Mouse (Mus musculus): ENCODE data around the gene Eef2k. TPM values are rescaled to one million over a fixed set of nuclear protein-coding genes. Genes with fewer than 3 reads are reported as not detected.
A peak's percentile ranks its signal among the peaks of the same experiment; 100 is the strongest.

Eef2k gene
- polyA plus RNA-seq, 1 experiment from 2014 or later: 24.0 TPM

DNA sequence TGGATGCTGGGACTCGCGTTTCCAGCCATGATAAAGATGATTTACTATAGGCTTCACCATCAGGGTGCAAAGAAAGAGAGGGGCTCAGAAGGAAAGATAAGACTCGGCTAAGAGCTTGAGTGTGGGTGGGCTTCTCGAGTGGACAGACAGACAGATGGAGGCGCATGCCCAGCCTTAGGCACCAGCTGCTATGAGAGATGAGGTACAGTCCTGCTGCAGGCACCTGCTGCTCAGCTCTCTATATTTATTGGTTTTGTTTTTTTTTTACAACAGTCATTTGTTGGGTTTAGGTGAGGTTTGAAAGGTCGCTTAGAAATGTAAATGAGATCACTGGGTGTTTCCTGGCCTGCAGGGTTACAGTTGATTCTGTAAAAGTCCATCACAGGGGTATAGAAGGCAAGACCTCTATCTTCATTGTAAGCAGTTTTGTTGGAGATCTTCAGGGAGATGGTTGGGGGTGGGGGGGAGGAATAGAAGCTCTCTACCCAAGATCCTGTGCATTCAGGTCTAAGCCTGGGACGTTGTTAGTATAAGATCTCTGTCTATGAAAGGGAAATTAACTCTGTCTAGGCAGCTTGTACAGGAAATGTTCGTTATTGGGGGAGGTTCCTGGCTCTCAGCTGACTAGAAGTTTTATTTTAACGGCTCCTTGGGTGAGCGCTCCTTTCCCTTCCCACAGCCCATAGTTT, 18.3 kb downstream of the Eef2k start:
- Histone ChIP-seq H3K4me1 (peaks cover 55% of the 10 kb centered on the region), H3K36me3 (peaks cover 18% of the 10 kb centered on the region), H3K9me3 (replicated peaks) (no peaks in the 10 kb centered on the region), H3K27ac (replicated peaks) (no peak overlapping the region), H3K27me3 (ENCODE audit: low read depth, poor library complexity, severe bottlenecking) (no peaks in the 10 kb centered on the region), H3K4me3 (no peak overlapping the region)
- WGBS: 59% methylated on average over 10 of the region's 10 CpGs
- DNase-seq (ENCODE audit: low spot score): no peak

DNA sequence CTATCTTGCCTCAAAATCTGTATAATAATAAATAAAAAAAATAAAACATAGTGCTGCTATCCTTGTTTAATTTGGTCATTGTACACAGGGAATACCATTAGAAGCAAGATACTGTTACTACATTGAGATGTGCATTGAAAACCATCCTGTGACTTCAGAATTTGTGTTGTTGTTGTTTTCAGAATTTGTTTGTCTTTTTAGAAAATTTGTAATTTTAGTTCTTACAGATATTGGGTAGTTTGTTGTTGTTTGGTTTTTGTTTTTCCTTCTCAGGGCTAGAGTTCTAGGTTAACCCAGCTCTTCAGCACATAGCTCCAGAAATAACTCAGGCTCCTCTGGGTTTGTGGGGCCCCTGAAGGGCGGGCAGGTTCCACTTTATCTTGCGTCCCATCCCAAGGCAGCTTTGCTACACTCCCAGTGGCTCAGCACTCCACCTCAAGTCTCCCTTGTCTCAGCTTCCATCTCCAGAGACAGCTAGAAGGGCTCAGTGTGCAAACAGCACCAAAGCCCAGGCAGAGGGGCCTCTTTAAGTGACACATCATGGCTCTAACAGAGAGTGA, 18.9 kb downstream of the Eef2k start:
- WGBS: 23% methylated on average over 2 of the region's 2 CpGs
- no peaks in the 10 kb centered on the region for H3K9me3 ChIP-seq (replicated peaks)
- no peak overlapping the region for H3K4me3 ChIP-seq
- H3K36me3 ChIP-seq: peaks cover 18% of the 10 kb centered on the region
- H3K27ac ChIP-seq (replicated peaks): peak overlapping the region; percentile 61
- H3K27me3 ChIP-seq (ENCODE audit: low read depth, poor library complexity, severe bottlenecking): no peaks in the 10 kb centered on the region
- DNase-seq (ENCODE audit: low spot score): no peak
- peaks cover 61% of the 10 kb centered on the region for H3K4me1 ChIP-seq

DNA sequence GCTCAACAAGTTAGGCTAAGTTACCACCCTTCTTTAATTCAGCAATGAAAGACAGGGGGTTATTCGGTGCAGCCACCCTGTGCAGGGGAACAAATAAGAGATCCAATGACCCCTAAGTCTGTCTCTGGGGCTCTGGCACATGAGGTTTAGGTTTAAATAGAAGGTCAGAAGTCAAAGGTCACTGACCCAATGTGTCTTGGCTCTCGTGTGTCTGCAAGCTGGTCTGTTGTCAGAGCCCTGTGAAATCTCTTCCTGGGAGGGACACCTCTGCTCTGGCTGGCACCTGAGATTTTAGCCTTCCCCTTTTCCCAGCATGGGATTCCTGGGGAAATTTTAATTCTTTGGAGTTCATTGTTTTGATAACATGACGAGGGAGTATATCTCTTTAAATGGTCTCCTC, 19.6 kb downstream of the Eef2k start:
- DNase-seq (ENCODE audit: low spot score): peak; percentile 25
- H3K27ac ChIP-seq (replicated peaks): peak overlapping the region; percentile 61
- no peaks in the 10 kb centered on the region for H3K9me3 ChIP-seq (replicated peaks)
- peaks cover 18% of the 10 kb centered on the region for H3K36me3 ChIP-seq
- H3K4me3 ChIP-seq: no peak overlapping the region
- WGBS: 5% methylated on average over 3 of the region's 3 CpGs
- H3K27me3 ChIP-seq (ENCODE audit: low read depth, poor library complexity, severe bottlenecking): no peaks in the 10 kb centered on the region
- H3K4me1 ChIP-seq: peaks cover 66% of the 10 kb centered on the region

DNA sequence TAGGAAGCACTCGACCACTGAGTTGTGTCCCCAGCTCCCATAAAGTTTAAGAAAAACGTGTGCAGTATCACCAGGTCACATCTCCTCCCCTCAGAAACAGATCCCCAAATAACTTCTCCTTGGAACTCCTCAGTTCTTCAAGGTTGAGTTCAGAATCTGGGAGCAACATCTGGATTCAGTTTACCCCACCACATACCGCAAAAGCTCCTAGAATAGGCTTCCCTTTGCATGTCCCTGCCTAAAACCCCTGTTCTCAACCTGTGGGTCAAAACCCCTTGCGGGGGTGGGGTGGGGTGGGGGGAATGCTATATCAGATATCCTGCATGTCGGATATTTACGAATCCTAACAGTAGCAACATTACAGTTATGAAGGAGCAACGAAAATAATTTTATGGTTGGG, 20.0 kb downstream of the Eef2k start:
- Histone ChIP-seq H3K4me3 (no peak overlapping the region), H3K27me3 (ENCODE audit: low read depth, poor library complexity, severe bottlenecking) (no peaks in the 10 kb centered on the region), H3K4me1 (peaks cover 68% of the 10 kb centered on the region), H3K36me3 (peaks cover 18% of the 10 kb centered on the region), H3K27ac (replicated peaks) (peak overlapping the region; percentile 57; the same call in 1 of the 2 replicates), H3K9me3 (replicated peaks) (no peaks in the 10 kb centered on the region)
- 47% methylated on average over 7 of the region's 7 CpGs for WGBS
- DNase-seq (ENCODE audit: low spot score): no peak

DNA sequence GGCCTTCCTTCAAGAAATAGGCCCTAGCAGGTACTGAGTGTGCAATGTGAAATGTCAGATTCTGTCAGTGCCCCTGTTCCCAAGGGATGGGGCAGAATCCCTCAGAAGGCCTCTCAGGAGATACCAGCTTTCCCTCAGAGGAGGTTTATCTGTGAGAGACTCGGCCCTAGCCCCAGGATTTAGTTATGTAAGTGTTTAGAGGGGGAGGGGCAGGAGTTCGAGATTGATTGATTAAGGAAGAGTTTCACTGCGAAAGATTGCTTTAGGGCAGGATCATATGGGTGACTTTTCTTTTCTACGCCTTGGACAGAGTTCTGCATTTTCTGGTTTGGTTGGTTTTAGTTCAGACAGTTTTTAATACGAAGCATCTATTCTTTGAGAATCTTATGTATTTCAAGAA, 20.8 kb downstream of the Eef2k start:
- Histone ChIP-seq H3K36me3 (peaks cover 14% of the 10 kb centered on the region), H3K27ac (replicated peaks) (0 out of 2 replicates have a peak overlapping the region, but pooled peaks have one; percentile 57), H3K9me3 (replicated peaks) (no peaks in the 10 kb centered on the region), H3K4me1 (peaks cover 69% of the 10 kb centered on the region), H3K4me3 (no peak overlapping the region), H3K27me3 (ENCODE audit: low read depth, poor library complexity, severe bottlenecking) (no peaks in the 10 kb centered on the region)
- 53% methylated on average over 5 of the region's 5 CpGs for WGBS
- DNase-seq (ENCODE audit: low spot score): no peak

DNA sequence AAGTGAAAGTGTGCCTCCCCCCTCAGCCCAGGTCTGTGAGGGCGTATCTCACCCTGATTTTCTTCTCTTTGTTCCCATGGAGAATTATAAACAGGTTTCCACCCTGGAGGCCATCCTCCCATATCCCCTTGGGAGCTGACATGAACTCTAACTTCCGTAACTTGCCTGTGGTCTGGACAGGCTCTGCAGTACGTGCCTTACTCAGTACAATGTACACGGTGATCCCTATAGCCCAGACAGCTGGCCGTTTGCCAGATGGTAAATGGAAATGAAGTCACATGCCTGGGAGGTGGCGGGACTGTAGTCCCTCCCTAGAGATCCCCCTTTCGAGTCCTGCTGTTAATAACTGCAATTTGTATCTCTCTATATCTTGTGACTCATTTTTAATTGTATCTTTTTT, 22.5 kb downstream of the Eef2k start:
- Histone ChIP-seq H3K4me1 (peaks cover 69% of the 10 kb centered on the region), H3K27me3 (ENCODE audit: low read depth, poor library complexity, severe bottlenecking) (no peaks in the 10 kb centered on the region), H3K27ac (replicated peaks) (peak overlapping the region; percentile 80; the same call in 1 of the 2 replicates), H3K9me3 (replicated peaks) (no peaks in the 10 kb centered on the region), H3K4me3 (no peak overlapping the region), H3K36me3 (0 out of 2 replicates have a peak, but pooled peaks cover under 1% of the 10 kb centered on the region)
- 42% methylated on average over 7 of the region's 7 CpGs for WGBS
- DNase-seq (ENCODE audit: low spot score): peak; percentile 54

DNA sequence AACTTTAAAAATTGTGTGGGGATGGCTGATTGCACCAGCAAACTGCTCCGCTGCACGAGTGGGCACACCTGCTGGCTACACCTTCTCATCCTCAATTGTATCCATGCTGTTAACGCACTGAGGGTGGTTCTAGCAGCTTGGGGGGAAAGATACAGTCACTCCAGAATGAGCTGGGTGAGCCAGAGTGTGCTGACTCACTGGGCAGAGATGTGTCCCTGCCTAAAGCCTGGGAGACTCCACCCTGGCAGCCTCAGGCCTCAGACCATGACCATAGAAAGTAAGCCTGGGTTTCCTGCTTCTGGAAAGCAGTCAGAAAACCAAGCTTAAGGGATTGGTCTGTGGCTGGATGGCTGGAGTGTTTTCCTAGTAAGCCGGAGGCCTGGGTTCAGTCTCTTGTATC, 23.2 kb downstream of the Eef2k start:
- H3K36me3 ChIP-seq: no peaks in the 10 kb centered on the region
- WGBS: 62% methylated on average over 4 of the region's 4 CpGs
- no peaks in the 10 kb centered on the region for H3K27me3 ChIP-seq (ENCODE audit: low read depth, poor library complexity, severe bottlenecking)
- no peaks in the 10 kb centered on the region for H3K9me3 ChIP-seq (replicated peaks)
- H3K4me1 ChIP-seq: peaks cover 65% of the 10 kb centered on the region
- no peak for DNase-seq (ENCODE audit: low spot score)
- H3K4me3 ChIP-seq: no peak overlapping the region
- peak overlapping the region; percentile 80 for H3K27ac ChIP-seq (replicated peaks)

DNA sequence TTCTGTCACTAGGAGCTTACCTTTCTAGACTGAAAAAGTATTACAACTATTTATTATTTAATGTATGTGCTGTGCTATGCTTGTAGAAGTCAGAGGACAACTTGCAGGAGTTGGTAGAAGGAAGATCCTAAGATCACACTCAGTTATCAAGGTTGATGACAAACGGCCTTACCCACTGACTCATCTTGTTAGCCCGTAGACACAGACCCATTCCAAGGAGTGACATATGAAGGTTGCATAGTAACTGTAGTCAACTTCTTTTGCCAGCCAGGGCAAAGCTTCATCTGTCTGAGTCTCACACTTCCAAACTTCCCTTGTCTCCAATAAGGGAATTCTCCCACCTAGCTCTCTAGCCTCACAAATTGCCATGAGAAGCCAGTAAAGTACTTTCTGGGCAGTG, 24.1 kb downstream of the Eef2k start:
- Histone ChIP-seq H3K4me3 (no peak overlapping the region), H3K4me1 (peaks cover 56% of the 10 kb centered on the region), H3K36me3 (no peaks in the 10 kb centered on the region), H3K9me3 (replicated peaks) (no peaks in the 10 kb centered on the region), H3K27me3 (ENCODE audit: low read depth, poor library complexity, severe bottlenecking) (no peaks in the 10 kb centered on the region), H3K27ac (replicated peaks) (no peak overlapping the region)
- 87% methylated on average over 2 of the region's 2 CpGs for WGBS
- no peak for DNase-seq (ENCODE audit: low spot score)

DNA sequence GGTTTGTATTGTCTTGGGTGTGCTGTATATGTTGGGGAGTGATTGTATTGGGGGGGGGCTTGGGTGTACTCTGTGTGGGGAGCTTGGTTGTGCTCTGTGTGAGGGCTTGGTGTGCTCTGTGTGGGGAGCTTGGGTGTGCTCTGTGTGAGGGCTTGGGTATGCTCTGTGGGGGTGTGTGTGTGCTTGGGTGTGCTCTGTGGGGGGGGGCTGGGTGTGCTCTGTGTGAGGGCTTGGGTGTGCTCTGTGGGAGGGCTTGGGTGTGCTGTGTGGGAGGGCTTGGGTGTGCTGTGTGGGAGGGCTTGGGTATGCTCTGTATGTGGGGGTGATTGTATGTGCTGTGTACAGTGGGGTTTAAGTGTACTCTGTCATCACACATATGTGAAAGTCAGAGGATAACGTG, 25.1 kb downstream of the Eef2k start:
- Histone ChIP-seq H3K4me1 (peaks cover 46% of the 10 kb centered on the region), H3K27ac (replicated peaks) (peak overlapping the region; percentile 34; the same call in 1 of the 2 replicates), H3K4me3 (no peak overlapping the region), H3K9me3 (replicated peaks) (no peaks in the 10 kb centered on the region), H3K27me3 (ENCODE audit: low read depth, poor library complexity, severe bottlenecking) (no peaks in the 10 kb centered on the region), H3K36me3 (no peaks in the 10 kb centered on the region)
- no peak for DNase-seq (ENCODE audit: low spot score)
- WGBS: 77% methylated on average over 1 of the region's 1 CpGs

DNA sequence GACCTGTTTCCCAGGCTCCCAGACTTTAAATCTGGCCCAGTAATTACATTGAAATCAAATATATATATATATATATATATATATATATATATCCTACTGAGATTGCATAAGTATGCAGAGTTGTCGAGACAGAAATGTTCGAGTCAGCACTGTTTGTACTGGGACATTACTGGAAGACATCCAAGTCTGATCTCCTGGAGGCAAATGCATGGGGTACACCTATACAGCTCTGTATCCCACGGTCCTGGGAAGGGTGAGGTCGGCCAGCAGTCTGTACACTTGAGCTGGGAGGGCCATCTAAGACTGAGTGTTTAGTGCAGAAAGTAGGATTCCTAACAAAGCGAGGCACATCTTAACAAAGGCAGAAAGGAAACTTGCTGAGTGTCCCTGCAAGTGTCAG, 27.3 kb downstream of the Eef2k start:
- Histone ChIP-seq H3K36me3 (no peaks in the 10 kb centered on the region), H3K9me3 (replicated peaks) (no peaks in the 10 kb centered on the region), H3K27me3 (ENCODE audit: low read depth, poor library complexity, severe bottlenecking) (no peaks in the 10 kb centered on the region), H3K27ac (replicated peaks) (no peak overlapping the region), H3K4me3 (no peak overlapping the region), H3K4me1 (peaks cover 24% of the 10 kb centered on the region)
- WGBS: 84% methylated on average over 5 of the region's 5 CpGs
- DNase-seq (ENCODE audit: low spot score): no peak

DNA sequence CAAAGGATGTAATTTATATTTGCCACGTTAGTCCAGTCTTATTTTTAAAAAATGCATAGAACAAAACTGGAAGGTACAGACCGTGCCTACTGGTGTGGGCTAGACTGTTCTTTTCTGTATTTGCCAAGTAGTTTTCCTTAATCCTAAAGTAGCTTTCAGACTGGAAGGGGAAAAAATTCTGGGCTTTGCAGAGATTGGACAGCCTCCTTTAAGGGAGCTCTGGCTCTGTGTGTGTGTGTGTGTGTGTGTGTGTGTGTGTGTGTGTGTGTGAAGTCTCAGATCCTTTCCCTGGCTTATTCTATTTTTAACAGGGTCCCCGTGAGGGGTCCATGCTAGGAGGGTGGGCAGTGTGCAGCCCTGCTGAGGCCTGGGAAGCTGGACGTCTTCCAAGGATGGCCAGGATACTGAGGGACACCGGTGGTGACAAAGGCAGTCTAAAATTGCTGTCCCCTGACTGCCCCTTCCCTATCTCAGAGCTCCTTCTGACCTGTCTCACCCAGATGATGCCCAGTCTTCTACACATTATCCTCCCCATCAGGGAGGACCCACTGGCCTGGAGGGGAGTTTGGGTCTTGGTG, 27.9 kb downstream of the Eef2k start:
- DNase-seq (ENCODE audit: low spot score): no peak
- WGBS: 83% methylated on average over 5 of the region's 5 CpGs
- H3K27me3 ChIP-seq (ENCODE audit: low read depth, poor library complexity, severe bottlenecking): no peaks in the 10 kb centered on the region
- H3K4me1 ChIP-seq: peaks cover 18% of the 10 kb centered on the region
- H3K36me3 ChIP-seq: no peaks in the 10 kb centered on the region
- no peak overlapping the region for H3K4me3 ChIP-seq
- H3K9me3 ChIP-seq (replicated peaks): no peaks in the 10 kb centered on the region
- no peak overlapping the region for H3K27ac ChIP-seq (replicated peaks)

DNA sequence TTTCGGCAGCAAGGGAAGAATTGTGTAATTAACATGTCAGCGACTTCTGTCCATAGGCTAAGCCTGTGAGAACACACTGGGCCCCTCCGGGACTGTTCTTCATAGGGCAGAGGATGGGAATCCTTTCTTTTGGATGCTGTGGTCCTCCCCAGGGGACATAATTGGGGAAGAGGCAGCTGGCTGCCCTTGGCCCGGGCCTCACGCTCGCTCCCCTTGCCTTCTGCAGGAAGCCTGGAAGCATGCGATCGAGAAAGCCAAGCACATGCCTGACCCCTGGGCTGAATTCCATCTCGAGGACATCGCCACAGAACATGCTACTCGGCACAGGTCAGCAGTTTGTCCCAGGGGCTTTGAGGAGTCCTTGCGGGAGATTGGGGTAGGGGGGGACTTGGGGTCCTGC, 30.5 kb downstream of the Eef2k start:
- Histone ChIP-seq H3K27ac (replicated peaks) (no peak overlapping the region), H3K36me3 (no peaks in the 10 kb centered on the region), H3K4me1 (no peaks in the 10 kb centered on the region), H3K9me3 (replicated peaks) (no peaks in the 10 kb centered on the region), H3K27me3 (ENCODE audit: low read depth, poor library complexity, severe bottlenecking) (no peaks in the 10 kb centered on the region), H3K4me3 (no peak overlapping the region)
- DNase-seq (ENCODE audit: low spot score): no peak
- WGBS: 84% methylated on average over 12 of the region's 12 CpGs

DNA sequence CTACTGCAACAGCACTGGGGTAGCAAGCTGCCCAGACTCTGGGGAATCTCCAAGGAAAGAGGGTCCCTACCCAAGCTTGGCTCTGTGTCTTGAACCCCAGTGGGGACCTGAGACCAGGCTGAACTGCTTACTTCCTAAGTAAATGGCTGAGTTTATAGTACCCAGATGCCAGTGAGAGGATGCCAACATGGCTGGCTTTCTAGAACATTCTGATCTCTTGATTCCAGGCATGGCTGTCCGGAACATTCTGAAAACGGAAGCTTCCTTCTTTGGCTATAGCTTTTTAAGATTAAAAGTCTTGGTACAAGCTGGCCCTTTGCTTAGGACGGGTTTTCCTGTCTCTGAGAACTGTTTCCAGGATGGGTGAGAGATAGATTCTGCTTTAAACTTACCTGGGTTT, 31.4 kb downstream of the Eef2k start:
- Histone ChIP-seq H3K4me3 (no peak overlapping the region), H3K27me3 (ENCODE audit: low read depth, poor library complexity, severe bottlenecking) (no peaks in the 10 kb centered on the region), H3K9me3 (replicated peaks) (no peaks in the 10 kb centered on the region), H3K4me1 (no peaks in the 10 kb centered on the region), H3K27ac (replicated peaks) (no peak overlapping the region), H3K36me3 (no peaks in the 10 kb centered on the region)
- whole genome bisulfite sequencing: 95% methylated on average over 3 of the region's 3 CpGs
- no peak for DNase-seq (ENCODE audit: low spot score)

Measured in midbrain, embryonic 10.5 days (tissue).